Mouse (Mus musculus): ENCODE data around the gene Ovca2.

DNA sequence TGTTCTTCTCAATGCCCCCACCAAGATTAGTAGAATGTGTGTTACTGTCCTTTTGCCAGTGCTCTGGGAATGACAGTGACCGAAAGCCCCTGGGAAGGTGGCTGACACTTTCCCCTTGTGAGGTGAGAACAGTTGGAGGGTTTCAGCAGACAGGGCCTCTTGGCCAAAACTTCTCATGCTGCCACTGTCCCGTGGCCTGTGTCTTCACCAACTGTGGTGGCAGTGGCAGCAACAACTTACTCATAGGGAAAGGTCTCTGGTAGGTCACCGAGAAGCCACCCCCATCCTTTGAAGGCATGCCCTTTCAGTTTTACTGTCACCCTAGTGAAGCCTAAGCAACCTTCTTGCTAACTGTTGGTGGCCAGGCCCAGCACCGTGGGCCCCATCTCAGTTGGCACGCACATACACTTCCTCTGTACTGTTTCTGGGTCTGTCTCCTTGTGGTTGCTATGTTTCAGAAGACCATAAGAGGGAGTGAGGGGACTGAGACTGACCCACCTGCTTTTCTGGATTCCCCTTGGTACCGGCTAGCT is 24.5 kb downstream of the Ovca2 start:
- TF ChIP-seq CTCF (IDR thresholded peaks at IDR 0.05; ENCODE audit: borderline replicate concordance, control insufficient read depth, extremely low read depth, insufficient read depth, low read length, poor library complexity) (no peak), POLR2A (IDR thresholded peaks at IDR 0.05; ENCODE audit: control insufficient read depth, extremely low read depth, insufficient read depth, low read length, poor library complexity) (no peak)

All from thymus, adult 2 months (tissue).